Mouse (Mus musculus): Measurements from ENCODE around the gene Cftr. TPM values are rescaled to one million over a fixed set of nuclear protein-coding genes. Genes with fewer than 3 reads are reported as not detected.

Cftr gene
- polyA plus RNA-seq, 1 experiment from 2014 or later, result 17.7 TPM

DNA sequence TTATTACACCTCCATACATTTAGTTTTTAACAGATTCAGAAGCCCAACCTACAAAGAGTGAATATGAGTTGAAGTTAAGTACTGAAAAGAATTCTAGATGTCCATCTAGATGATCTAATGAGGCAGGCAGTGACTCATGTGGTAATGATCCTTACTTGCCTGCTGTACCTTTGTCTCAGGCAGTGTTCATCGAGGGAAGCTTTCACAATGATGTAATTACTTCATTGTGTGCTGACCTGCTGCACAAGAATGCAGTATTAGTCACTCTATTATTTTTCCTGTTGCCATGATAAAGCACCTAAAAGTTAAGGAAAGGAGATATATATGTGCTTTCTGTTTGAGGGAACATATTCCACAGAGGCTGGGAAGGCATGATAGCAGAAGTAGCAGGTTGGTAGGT is 100.5 kb downstream of the Cftr start:
- ATAC-seq (replicated peaks; ENCODE audit: low FRiP score, low TSS enrichment, low read depth) (no peak), DNase-seq (ENCODE audit: low spot score) (no peak)
- Histone ChIP-seq H3K9ac (ENCODE audit: low read length) (no peak overlapping the region), H3K4me1 (replicated peaks; ENCODE audit: control insufficient read depth, insufficient read depth, low read length) (no peaks in the 10 kb centered on the region), H3K27ac (ENCODE audit: low read depth) (no peak overlapping the region), H3K27me3 (replicated peaks; ENCODE audit: control insufficient read depth, insufficient read depth, low read length) (no peaks in the 10 kb centered on the region), H3K4me3 (ENCODE audit: low read depth, low read length) (no peak overlapping the region), H3K36me3 (ENCODE audit: control insufficient read depth, insufficient read depth, low read length) (no peaks in the 10 kb centered on the region), H3K9me3 (ENCODE audit: control insufficient read depth, low read length) (no peaks in the 10 kb centered on the region), H3K4me2 (ENCODE audit: low read length) (no peak overlapping the region)
- WGBS, result 51% methylated on average over 1 of the region's 1 CpGs

- Histone ChIP-seq H3K9me3 (ENCODE audit: control insufficient read depth, low read length) (no peaks in the 10 kb centered on the region), H3K36me3 (ENCODE audit: control insufficient read depth, insufficient read depth, low read length) (no peaks in the 10 kb centered on the region), H3K9ac (ENCODE audit: low read length) (no peak overlapping the region), H3K27me3 (replicated peaks; ENCODE audit: control insufficient read depth, insufficient read depth, low read length) (no peaks in the 10 kb centered on the region), H3K4me3 (ENCODE audit: low read depth, low read length) (no peak overlapping the region), H3K27ac (ENCODE audit: low read depth) (no peak overlapping the region), H3K4me2 (ENCODE audit: low read length) (no peak overlapping the region), H3K4me1 (replicated peaks; ENCODE audit: control insufficient read depth, insufficient read depth, low read length) (no peaks in the 10 kb centered on the region; the same call in none of the 2 replicates)
- 71% methylated on average over 2 of the region's 2 CpGs for WGBS
- no peak for ATAC-seq (replicated peaks; ENCODE audit: low FRiP score, low TSS enrichment, low read depth)
- no peak for DNase-seq (ENCODE audit: low spot score)
Measured at GRCm38 (mm10) chr6:18300781-18301180, 130.3 kb downstream of the Cftr start.

DNA sequence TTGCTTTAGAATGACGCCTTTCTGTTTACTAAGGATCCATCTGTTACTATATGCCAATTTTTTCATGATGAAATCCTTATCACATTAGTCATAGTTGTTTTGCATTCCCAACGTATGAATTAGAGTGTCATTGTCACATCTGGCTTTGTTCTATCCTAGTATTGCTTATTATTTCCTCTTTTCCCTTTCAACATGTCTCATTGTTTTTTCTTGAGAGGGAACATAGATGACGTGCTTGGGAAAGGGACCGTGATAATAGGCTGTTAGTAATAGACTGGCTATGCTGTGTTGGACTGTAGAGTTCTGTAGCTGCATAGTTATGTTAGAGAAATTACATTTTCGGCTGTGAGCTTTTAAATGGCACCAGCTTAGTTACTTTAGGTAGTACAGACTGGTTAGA is 131.6 kb downstream of the Cftr start:
- 84% methylated on average over 5 of the region's 5 CpGs for WGBS

GRCm38 (mm10) chr6:18303228-18303627 is 132.7 kb downstream of the Cftr start:
- ATAC-seq (replicated peaks; ENCODE audit: low FRiP score, low TSS enrichment, low read depth) (no peak), DNase-seq (ENCODE audit: low spot score) (no peak)
- 50% methylated on average over 3 of the region's 3 CpGs for WGBS
- Histone ChIP-seq H3K27me3 (replicated peaks; ENCODE audit: control insufficient read depth, insufficient read depth, low read length) (no peaks in the 10 kb centered on the region), H3K4me3 (ENCODE audit: low read depth, low read length) (no peak overlapping the region), H3K36me3 (ENCODE audit: control insufficient read depth, insufficient read depth, low read length) (no peaks in the 10 kb centered on the region), H3K4me2 (ENCODE audit: low read length) (no peak overlapping the region), H3K9me3 (ENCODE audit: control insufficient read depth, low read length) (no peaks in the 10 kb centered on the region), H3K9ac (ENCODE audit: low read length) (no peak overlapping the region), H3K27ac (ENCODE audit: low read depth) (no peak overlapping the region), H3K4me1 (replicated peaks; ENCODE audit: control insufficient read depth, insufficient read depth, low read length) (no peaks in the 10 kb centered on the region; the same call in none of the 2 replicates)

More for the DNA sequence above, 131.6 kb downstream of the Cftr start:
- no peaks in the 10 kb centered on the region for H3K36me3 ChIP-seq (ENCODE audit: control insufficient read depth, insufficient read depth, low read length)
- no peak overlapping the region for H3K9ac ChIP-seq (ENCODE audit: low read length)
- no peak for DNase-seq (ENCODE audit: low spot score)
- no peaks in the 10 kb centered on the region for H3K9me3 ChIP-seq (ENCODE audit: control insufficient read depth, low read length)
- no peaks in the 10 kb centered on the region for H3K27me3 ChIP-seq (replicated peaks; ENCODE audit: control insufficient read depth, insufficient read depth, low read length)
- H3K4me1 ChIP-seq (replicated peaks; ENCODE audit: control insufficient read depth, insufficient read depth, low read length), result no peaks in the 10 kb centered on the region; the same call in none of the 2 replicates
- H3K27ac ChIP-seq (ENCODE audit: low read depth), result no peak overlapping the region
- no peak for ATAC-seq (replicated peaks; ENCODE audit: low FRiP score, low TSS enrichment, low read depth)
- no peak overlapping the region for H3K4me3 ChIP-seq (ENCODE audit: low read depth, low read length)
- no peak overlapping the region for H3K4me2 ChIP-seq (ENCODE audit: low read length)

DNA sequence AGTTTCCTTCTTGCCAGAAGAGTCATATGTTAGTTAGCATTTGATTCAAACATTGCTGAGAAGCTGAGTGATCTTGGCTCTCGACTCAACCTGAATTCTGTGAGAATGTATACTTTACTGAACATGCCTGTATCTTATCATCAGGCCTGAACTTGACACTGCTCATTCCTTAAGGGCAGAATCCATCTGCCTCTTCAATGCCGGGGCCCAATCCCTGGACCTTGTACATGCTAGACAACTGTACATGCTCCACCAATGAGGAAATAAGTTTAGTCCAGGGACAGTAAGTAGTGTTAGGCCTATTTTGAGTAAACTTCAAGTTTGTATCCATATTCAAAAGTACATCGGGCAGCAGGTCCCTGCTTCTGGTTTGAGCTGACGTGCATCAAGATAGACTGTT is 134.6 kb downstream of the Cftr start:
- no peaks in the 10 kb centered on the region for H3K27me3 ChIP-seq (replicated peaks; ENCODE audit: control insufficient read depth, insufficient read depth, low read length)
- no peak overlapping the region for H3K9ac ChIP-seq (ENCODE audit: low read length)
- H3K4me1 ChIP-seq (replicated peaks; ENCODE audit: control insufficient read depth, insufficient read depth, low read length), result no peaks in the 10 kb centered on the region; the same call in none of the 2 replicates
- ATAC-seq (replicated peaks; ENCODE audit: low FRiP score, low TSS enrichment, low read depth) (no peak), DNase-seq (ENCODE audit: low spot score) (no peak)
- H3K27ac ChIP-seq (ENCODE audit: low read depth), result no peak overlapping the region
- H3K4me3 ChIP-seq (ENCODE audit: low read depth, low read length), result no peak overlapping the region
- no peak overlapping the region for H3K4me2 ChIP-seq (ENCODE audit: low read length)
- no peaks in the 10 kb centered on the region for H3K9me3 ChIP-seq (ENCODE audit: control insufficient read depth, low read length)
- 56% methylated on average over 4 of the region's 4 CpGs for WGBS
- no peaks in the 10 kb centered on the region for H3K36me3 ChIP-seq (ENCODE audit: control insufficient read depth, insufficient read depth, low read length)

DNA sequence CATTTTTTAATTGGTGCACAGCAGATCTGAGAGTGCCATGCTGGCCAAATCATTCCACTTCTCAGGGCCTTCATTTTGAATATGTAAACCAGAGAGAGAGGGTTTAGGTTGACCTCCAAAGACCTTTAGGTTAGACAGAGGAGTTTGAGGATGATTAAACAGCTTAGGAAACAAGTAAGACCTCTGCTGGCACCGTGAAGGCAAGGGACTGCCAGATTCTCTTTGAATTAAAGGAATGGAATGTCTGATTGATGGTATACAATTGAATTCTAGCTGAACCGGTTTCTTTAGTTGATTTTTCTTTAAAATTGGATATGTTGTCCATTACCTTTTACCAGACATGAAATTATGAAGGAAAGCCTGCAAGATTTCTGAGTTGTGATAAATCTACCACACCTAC is 140.5 kb downstream of the Cftr start:
- no peaks in the 10 kb centered on the region for H3K9me3 ChIP-seq (ENCODE audit: control insufficient read depth, low read length)
- H3K4me2 ChIP-seq (ENCODE audit: low read length), result no peak overlapping the region
- no peak overlapping the region for H3K4me3 ChIP-seq (ENCODE audit: low read depth, low read length)
- no peak overlapping the region for H3K9ac ChIP-seq (ENCODE audit: low read length)
- no peaks in the 10 kb centered on the region for H3K27me3 ChIP-seq (replicated peaks; ENCODE audit: control insufficient read depth, insufficient read depth, low read length)
- DNase-seq (ENCODE audit: low spot score) (no peak), ATAC-seq (replicated peaks; ENCODE audit: low FRiP score, low TSS enrichment, low read depth) (no peak)
- H3K27ac ChIP-seq (ENCODE audit: low read depth), result no peak overlapping the region
- no peaks in the 10 kb centered on the region; the same call in 1 of the 2 replicates for H3K4me1 ChIP-seq (replicated peaks; ENCODE audit: control insufficient read depth, insufficient read depth, low read length)
- no peaks in the 10 kb centered on the region for H3K36me3 ChIP-seq (ENCODE audit: control insufficient read depth, insufficient read depth, low read length)
- WGBS, result 6% methylated on average over 2 of the region's 2 CpGs

GRCm38 (mm10) chr6:18314365-18314943 is 144.0 kb downstream of the Cftr start:
- Histone ChIP-seq H3K36me3 (ENCODE audit: control insufficient read depth, insufficient read depth, low read length) (no peaks in the 10 kb centered on the region), H3K4me1 (replicated peaks; ENCODE audit: control insufficient read depth, insufficient read depth, low read length) (no peaks in the 10 kb centered on the region; the same call in 1 of the 2 replicates), H3K4me2 (ENCODE audit: low read length) (no peak overlapping the region), H3K9ac (ENCODE audit: low read length) (no peak overlapping the region), H3K27ac (ENCODE audit: low read depth) (no peak overlapping the region), H3K9me3 (ENCODE audit: control insufficient read depth, low read length) (no peaks in the 10 kb centered on the region), H3K27me3 (replicated peaks; ENCODE audit: control insufficient read depth, insufficient read depth, low read length) (no peaks in the 10 kb centered on the region), H3K4me3 (ENCODE audit: low read depth, low read length) (no peak overlapping the region)
- no peak for DNase-seq (ENCODE audit: low spot score)
- WGBS, result 75% methylated on average over 3 of the region's 3 CpGs
- ATAC-seq (replicated peaks; ENCODE audit: low FRiP score, low TSS enrichment, low read depth), result no peak; the same call in 1 of the 2 replicates

DNA sequence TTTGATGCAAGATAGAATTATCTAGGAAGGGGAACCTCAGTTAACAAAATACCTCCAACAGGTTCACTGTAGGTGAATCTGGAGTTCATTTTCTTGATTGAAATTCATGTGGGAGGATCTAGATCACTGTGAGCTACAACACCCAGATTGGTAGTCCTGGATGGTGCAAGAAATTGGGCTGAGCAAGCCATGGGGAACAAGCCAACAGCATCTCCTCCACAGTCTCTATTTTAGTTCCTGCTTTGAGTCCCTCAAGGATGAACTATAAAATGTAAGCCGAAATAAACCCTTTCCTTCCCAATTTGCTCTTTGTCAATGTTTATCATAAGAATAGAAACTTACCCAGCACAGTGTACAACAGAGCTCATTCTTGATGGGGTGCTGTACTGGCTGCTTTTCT is 152.5 kb downstream of the Cftr start:
- no peak overlapping the region for H3K9ac ChIP-seq (ENCODE audit: low read length)
- WGBS, result 93% methylated on average over 1 of the region's 1 CpGs
- DNase-seq (ENCODE audit: low spot score), result no peak

DNA sequence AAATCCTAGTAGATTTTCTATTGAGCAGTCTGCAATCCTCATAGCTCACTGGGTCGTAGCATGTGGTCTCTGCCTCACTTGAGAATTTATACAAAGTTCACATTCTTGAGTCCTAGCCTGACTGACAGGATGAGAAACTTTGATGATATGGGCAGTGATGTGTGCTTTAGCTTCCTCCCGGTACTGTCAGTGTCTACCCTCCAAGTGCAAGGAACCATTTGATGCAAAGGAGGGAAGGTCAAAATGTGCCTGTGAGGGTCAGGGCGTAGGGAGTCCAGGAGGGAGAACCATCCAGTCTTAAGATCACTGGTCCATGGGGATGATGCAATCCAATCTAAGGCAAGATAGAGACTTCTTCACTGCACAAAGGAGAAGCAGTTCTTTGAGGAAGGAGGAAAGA is 164.9 kb downstream of the Cftr start:
- Histone ChIP-seq H3K4me1 (replicated peaks; ENCODE audit: control insufficient read depth, insufficient read depth, low read length) (no peaks in the 10 kb centered on the region), H3K27me3 (replicated peaks; ENCODE audit: control insufficient read depth, insufficient read depth, low read length) (no peaks in the 10 kb centered on the region), H3K4me2 (ENCODE audit: low read length) (no peak overlapping the region), H3K27ac (ENCODE audit: low read depth) (no peak overlapping the region), H3K36me3 (ENCODE audit: control insufficient read depth, insufficient read depth, low read length) (no peaks in the 10 kb centered on the region), H3K4me3 (ENCODE audit: low read depth, low read length) (no peak overlapping the region), H3K9me3 (ENCODE audit: control insufficient read depth, low read length) (no peaks in the 10 kb centered on the region), H3K9ac (ENCODE audit: low read length) (no peak overlapping the region)
- ATAC-seq (replicated peaks; ENCODE audit: low FRiP score, low TSS enrichment, low read depth), result no peak
- DNase-seq (ENCODE audit: low spot score), result no peak
- WGBS, result 72% methylated on average over 3 of the region's 3 CpGs

More for the DNA sequence above, 152.5 kb downstream of the Cftr start:
- no peak overlapping the region for H3K4me2 ChIP-seq (ENCODE audit: low read length)
- ATAC-seq (replicated peaks; ENCODE audit: low FRiP score, low TSS enrichment, low read depth), result no peak
- H3K27me3 ChIP-seq (replicated peaks; ENCODE audit: control insufficient read depth, insufficient read depth, low read length), result no peaks in the 10 kb centered on the region
- 0 out of 2 replicates have a peak, but pooled peaks cover 5% of the 10 kb centered on the region for H3K36me3 ChIP-seq (ENCODE audit: control insufficient read depth, insufficient read depth, low read length)
- no peaks in the 10 kb centered on the region for H3K9me3 ChIP-seq (ENCODE audit: control insufficient read depth, low read length)
- no peak overlapping the region for H3K27ac ChIP-seq (ENCODE audit: low read depth)
- no peaks in the 10 kb centered on the region for H3K4me1 ChIP-seq (replicated peaks; ENCODE audit: control insufficient read depth, insufficient read depth, low read length)
- no peak overlapping the region for H3K4me3 ChIP-seq (ENCODE audit: low read depth, low read length)
